ENCODE assay signal across 12 mouse cellular contexts in the genomic region with DNA sequence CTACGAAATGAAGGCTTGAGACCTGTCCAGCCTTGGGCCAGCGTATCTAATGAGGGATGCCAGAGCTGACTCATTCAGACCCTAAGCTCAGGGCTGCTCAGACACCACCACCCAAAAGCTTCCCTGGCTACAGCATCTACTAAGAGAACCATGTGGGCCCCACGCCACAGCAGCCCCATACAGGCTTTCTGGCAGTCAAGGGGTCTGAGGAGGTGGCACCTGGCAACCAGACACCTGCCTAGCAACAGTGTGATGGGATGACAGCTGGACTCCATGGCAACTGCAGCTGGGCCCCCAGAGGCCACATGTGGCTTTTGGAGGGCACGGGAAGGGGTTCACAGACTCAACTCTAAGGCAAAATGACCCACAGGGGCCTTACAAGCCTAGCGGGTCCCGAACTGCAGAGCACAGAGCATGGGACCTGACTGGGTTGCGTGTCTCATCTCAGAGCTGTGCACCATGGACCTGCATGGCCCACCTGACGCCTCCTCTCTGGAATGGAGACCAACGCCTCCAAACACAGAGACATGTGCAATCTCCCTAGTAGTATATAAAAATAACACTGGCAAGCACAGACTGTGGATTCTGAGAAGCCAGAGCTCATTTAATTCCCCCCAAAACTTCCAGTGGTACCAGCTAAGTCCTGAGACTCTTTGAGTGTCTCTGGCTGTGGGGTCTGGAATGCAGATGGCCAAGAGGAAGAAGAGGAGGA. TPM values are rescaled to one million over a fixed set of nuclear protein-coding genes. Genes with fewer than 3 reads are reported as not detected.
DNase-seq lines count a peak whose midpoint lies in the region; ATAC-seq and TF ChIP-seq lines count a peak whose summit lies in the region.
"Had no signal": no experiment of that assay in that cellular context is flagged by ENCODE, and none has a peak within 500 bp of the region (broad histone marks: within the 10 kb centered on the region; RNA-seq: fewer than 3 reads in every experiment).

No protein-coding gene starts in this region.

- H3K36me3 ChIP-seq in heart, embryonic 10.5 days = no peaks in the 10 kb centered on the region
- no peaks in the 10 kb centered on the region for H3K36me3 ChIP-seq in heart, embryonic 12.5 days
- H3K36me3 ChIP-seq in forebrain, embryonic 13.5 days (ENCODE audit: poor library complexity, severe bottlenecking) = no peaks in the 10 kb centered on the region
- no peaks in the 10 kb centered on the region for H3K36me3 ChIP-seq in limb, embryonic 12.5 days
- no peaks in the 10 kb centered on the region for H3K36me3 ChIP-seq in thymus, adult 2 months (ENCODE audit: control insufficient read depth, insufficient read depth, low read length)
- H3K36me3 ChIP-seq: lung, embryonic 15.5 days had no signal

- no peaks in the 10 kb centered on the region for H3K27me3 ChIP-seq in heart, embryonic 10.5 days (ENCODE audit: insufficient read depth, poor library complexity, severe bottlenecking)
- H3K27me3 ChIP-seq in heart, embryonic 12.5 days (replicated peaks) = no peaks in the 10 kb centered on the region
- H3K27me3 ChIP-seq in forebrain, embryonic 13.5 days = no peaks in the 10 kb centered on the region
- H3K27me3 ChIP-seq in limb, embryonic 12.5 days = no peaks in the 10 kb centered on the region
- no peaks in the 10 kb centered on the region for H3K27me3 ChIP-seq in thymus, adult 2 months (ENCODE audit: control insufficient read depth, insufficient read depth, low read length)
- H3K27me3 ChIP-seq: lung, embryonic 15.5 days; Patski had no signal

- no peak for TF ChIP-seq POLR2A in thymus, adult 2 months (IDR thresholded peaks at IDR 0.05; ENCODE audit: control insufficient read depth, extremely low read depth, insufficient read depth, low read length, poor library complexity)

- H3K4me1 ChIP-seq in heart, embryonic 10.5 days = peaks cover 67% of the 10 kb centered on the region
- H3K4me1 ChIP-seq in heart, embryonic 12.5 days (replicated peaks) = peaks cover 52% of the 10 kb centered on the region
- H3K4me1 ChIP-seq in forebrain, embryonic 13.5 days = peaks cover 68% of the 10 kb centered on the region
- H3K4me1 ChIP-seq in limb, embryonic 12.5 days (replicated peaks) = peaks cover 48% of the 10 kb centered on the region
- peaks cover 89% of the 10 kb centered on the region for H3K4me1 ChIP-seq in thymus, adult 2 months (replicated peaks; ENCODE audit: control insufficient read depth, insufficient read depth, low read length)

- no peak for ATAC-seq in heart, embryonic 12.5 days (ENCODE audit: insufficient number of reproducible peaks, low FRiP score)
- ATAC-seq in forebrain, embryonic 13.5 days = peak; percentile 41; the same call in 1 of the 2 replicates
- ATAC-seq in limb, embryonic 12.5 days (ENCODE audit: insufficient number of reproducible peaks, insufficient read depth, low FRiP score, low TSS enrichment, low read depth) = no peak
- ATAC-seq in megakaryocyte progenitor cell, adult 5-6 weeks (replicated peaks; ENCODE audit: poor library complexity) = no peak
- ATAC-seq: intestine, embryonic 16.5 days; Patski had no signal

- H3K9ac ChIP-seq in heart, embryonic 12.5 days = no peak overlapping the region
- 0 out of 2 replicates have a peak overlapping the region, but pooled peaks have one; percentile 31 for H3K9ac ChIP-seq in forebrain, embryonic 13.5 days
- no peak overlapping the region for H3K9ac ChIP-seq in limb, embryonic 12.5 days (replicated peaks)
- H3K9ac ChIP-seq: lung, embryonic 15.5 days had no signal

- DNase-seq in heart, embryonic 10.5 days (ENCODE audit: low spot score) = no peak
- peak; percentile 60 for DNase-seq in thymus, adult 2 months
- no peak for DNase-seq in adrenal gland, adult 8-10 months
- DNase-seq in adrenal gland, postnatal 14 days = no peak
- DNase-seq: heart, adult 2 months had no signal

- 85% methylated on average over 9 of the region's 9 CpGs for WGBS in heart, embryonic 10.5 days
- 85% methylated on average over 9 of the region's 9 CpGs for WGBS in heart, embryonic 12.5 days
- 70% methylated on average over 9 of the region's 9 CpGs for WGBS in forebrain, embryonic 13.5 days
- WGBS in limb, embryonic 12.5 days = 71% methylated on average over 9 of the region's 9 CpGs
- WGBS in thymus, adult 2 months = 73% methylated on average over 9 of the region's 9 CpGs

- H3K9me3 ChIP-seq in heart, embryonic 10.5 days = no peaks in the 10 kb centered on the region
- H3K9me3 ChIP-seq in heart, embryonic 12.5 days (replicated peaks) = no peaks in the 10 kb centered on the region
- no peaks in the 10 kb centered on the region for H3K9me3 ChIP-seq in forebrain, embryonic 13.5 days (replicated peaks)
- H3K9me3 ChIP-seq in limb, embryonic 12.5 days = no peaks in the 10 kb centered on the region
- H3K9me3 ChIP-seq: lung, embryonic 15.5 days had no signal

- H3K4me2 ChIP-seq in heart, embryonic 12.5 days = no peak overlapping the region
- H3K4me2 ChIP-seq in forebrain, embryonic 13.5 days = no peak overlapping the region
- no peak overlapping the region for H3K4me2 ChIP-seq in limb, embryonic 12.5 days
- H3K4me2 ChIP-seq: lung, embryonic 15.5 days had no signal

- peak overlapping the region; percentile 31 for H3K27ac ChIP-seq in heart, embryonic 10.5 days
- no peak overlapping the region for H3K27ac ChIP-seq in heart, embryonic 12.5 days (ENCODE audit: poor library complexity, severe bottlenecking)
- peak overlapping the region; percentile 22; the same call in 1 of the 2 replicates for H3K27ac ChIP-seq in forebrain, embryonic 13.5 days
- H3K27ac ChIP-seq in limb, embryonic 12.5 days = peak overlapping the region; percentile 19
- H3K27ac ChIP-seq in thymus, adult 2 months (ENCODE audit: control insufficient read depth, insufficient read depth, low read length) = no peak overlapping the region
- H3K27ac ChIP-seq: heart, adult 2 months; lung, embryonic 15.5 days had no signal

- TF ChIP-seq CTCF in thymus, adult 2 months (IDR thresholded peaks at IDR 0.05; ENCODE audit: borderline replicate concordance, control insufficient read depth, extremely low read depth, insufficient read depth, low read length, poor library complexity) = no peak

- no peak overlapping the region for H3K4me3 ChIP-seq in heart, embryonic 10.5 days
- H3K4me3 ChIP-seq in heart, embryonic 12.5 days = no peak overlapping the region
- H3K4me3 ChIP-seq in forebrain, embryonic 13.5 days = no peak overlapping the region
- no peak overlapping the region for H3K4me3 ChIP-seq in limb, embryonic 12.5 days (replicated peaks)
- H3K4me3 ChIP-seq in thymus, adult 2 months (ENCODE audit: control insufficient read depth, insufficient read depth, low read length) = no peak overlapping the region
- H3K4me3 ChIP-seq: heart, adult 2 months; lung, embryonic 15.5 days had no signal

RNA-seq across cellular contexts. Expression of gene Prex1, which starts 50.2 kb away (rescaled TPM):
- 10.9 and 13.2 TPM in 2 replicates for polyA plus RNA-seq in heart, embryonic 10.5 days (2016; fragmentation: Nextera tagmentation; extraction: Ambion mirVana)
- 12.0 and 13.6 TPM in 2 replicates for polyA plus RNA-seq in heart, embryonic 12.5 days (2016; fragmentation: Nextera tagmentation; extraction: Ambion mirVana)
- polyA plus RNA-seq in forebrain, embryonic 13.5 days (2015; fragmentation: Nextera tagmentation; extraction: Ambion mirVana) = 28.6 and 32.7 TPM in 2 replicates
- 26.5 and 29.5 TPM in 2 replicates for polyA plus RNA-seq in limb, embryonic 12.5 days (2016; fragmentation: Nextera tagmentation; extraction: Ambion mirVana)
- polyA plus RNA-seq in thymus, adult 2 months (2012; rRNA removed) = 264 and 297 TPM in 2 replicates
- total RNA-seq in adrenal gland, adult 8-10 months (2022) = 10 to 100 TPM; 10.4 to 24.3 (median 17.8) TPM
- total RNA-seq in adrenal gland, postnatal 14 days (2021) = 13.6 and 18.6 TPM in 2 replicates
- total RNA-seq in megakaryocyte progenitor cell, adult 5-6 weeks (2015) = 18.9 and 22.3 TPM in 2 replicates
- 16.4 and 18.2 TPM in 2 replicates for total RNA-seq in megakaryocyte progenitor cell, adult 5-6 weeks (2017)

Comparison
In these comparisons a context has a peak if more than half of its experiments do, and no peak if none do; other contexts are left out.
1. H3K27ac ChIP-seq: peak in heart, embryonic 10.5 days (single experiment), forebrain, embryonic 13.5 days (single experiment) and limb, embryonic 12.5 days (single experiment); none in heart, embryonic 12.5 days (single experiment) and thymus, adult 2 months (single experiment).